Mouse (Mus musculus): ENCODE data around the gene Auts2. TPM values are rescaled to one million over a fixed set of nuclear protein-coding genes. Genes with fewer than 3 reads are reported as not detected.
"Not testable (repeated sequence)": the region's sequence is repeated elsewhere in the genome, so short reads cannot be mapped to it uniquely, and the experiment has no call there.

Gene Auts2
- 0.47 and 0.55 TPM in 2 replicates for polyA plus RNA-seq (2012; ENCODE audit: insufficient read depth, insufficient read length, missing spikeins)

GRCm38 (mm10) chr5:132543118-132544071 is at the start of gene Auts2:
TSS of gene Auts2 (minus strand) at chr5:132543344.
- Histone ChIP-seq H3K27ac (ENCODE audit: insufficient read depth, low read depth, low read length) (no peak within 1 kb of the TSS), H3K4me1 (ENCODE audit: control insufficient read depth, insufficient read depth, low read length) (no peaks in the 10 kb centered on the region), H3K4me3 (ENCODE audit: insufficient read depth, low read length) (peak within 1 kb of the TSS; percentile 39)
- no peak for TF ChIP-seq POLR2A (IDR thresholded peaks at IDR 0.05; ENCODE audit: borderline replicate concordance, low read depth, low read length)
- TF ChIP-seq CTCF (IDR thresholded peaks at IDR 0.05; ENCODE audit: low read depth, low read length): no peak

GRCm38 (mm10) chr5:132591721-132592695 is 48.9 kb upstream of the Auts2 start:
- no peak overlapping the region for H3K27ac ChIP-seq (ENCODE audit: insufficient read depth, low read depth, low read length)
- no peak overlapping the region for H3K4me3 ChIP-seq (ENCODE audit: insufficient read depth, low read length)
- no peaks in the 10 kb centered on the region for H3K4me1 ChIP-seq (ENCODE audit: control insufficient read depth, insufficient read depth, low read length)
- TF ChIP-seq CTCF (IDR thresholded peaks at IDR 0.05; ENCODE audit: low read depth, low read length): no peak
- TF ChIP-seq POLR2A (IDR thresholded peaks at IDR 0.05; ENCODE audit: borderline replicate concordance, low read depth, low read length): no peak

GRCm38 (mm10) chr5:132579774-132580173 is 36.6 kb upstream of the Auts2 start:
- no peak for TF ChIP-seq POLR2A (IDR thresholded peaks at IDR 0.05; ENCODE audit: borderline replicate concordance, low read depth, low read length)
- TF ChIP-seq CTCF (IDR thresholded peaks at IDR 0.05; ENCODE audit: low read depth, low read length): no peak
- Histone ChIP-seq H3K4me3 (ENCODE audit: insufficient read depth, low read length) (no peak overlapping the region), H3K4me1 (ENCODE audit: control insufficient read depth, insufficient read depth, low read length) (no peaks in the 10 kb centered on the region), H3K27ac (ENCODE audit: insufficient read depth, low read depth, low read length) (no peak overlapping the region)

- not testable (repeated sequence) for H3K4me3 ChIP-seq (ENCODE audit: insufficient read depth, low read length); H3K4me1 ChIP-seq (ENCODE audit: control insufficient read depth, insufficient read depth, low read length); H3K27ac ChIP-seq (ENCODE audit: insufficient read depth, low read depth, low read length)
These were observed 17.6 kb upstream of the Auts2 start for GRCm38 (mm10) chr5:132560771-132561170.

- no peak for TF ChIP-seq POLR2A (IDR thresholded peaks at IDR 0.05; ENCODE audit: borderline replicate concordance, low read depth, low read length)
- no peaks in the 10 kb centered on the region for H3K4me1 ChIP-seq (ENCODE audit: control insufficient read depth, insufficient read depth, low read length)
- H3K27ac ChIP-seq (ENCODE audit: insufficient read depth, low read depth, low read length): no peak overlapping the region
- no peak overlapping the region for H3K4me3 ChIP-seq (ENCODE audit: insufficient read depth, low read length)
These were observed 2.6 kb upstream of the Auts2 start for GRCm38 (mm10) chr5:132545761-132546160.

- Histone ChIP-seq H3K27ac (ENCODE audit: insufficient read depth, low read depth, low read length) (no peak overlapping the region), H3K4me1 (ENCODE audit: control insufficient read depth, insufficient read depth, low read length) (no peaks in the 10 kb centered on the region), H3K4me3 (ENCODE audit: insufficient read depth, low read length) (no peak overlapping the region)
- TF ChIP-seq CTCF (IDR thresholded peaks at IDR 0.05; ENCODE audit: low read depth, low read length) (no peak), POLR2A (IDR thresholded peaks at IDR 0.05; ENCODE audit: borderline replicate concordance, low read depth, low read length) (no peak)
These were observed 1.2 kb upstream of the Auts2 start for GRCm38 (mm10) chr5:132544176-132544995.

GRCm38 (mm10) chr5:132542381-132543020 is 643 bp downstream of the Auts2 start:
- no peak for TF ChIP-seq POLR2A (IDR thresholded peaks at IDR 0.05; ENCODE audit: borderline replicate concordance, low read depth, low read length)
- TF ChIP-seq CTCF (IDR thresholded peaks at IDR 0.05; ENCODE audit: low read depth, low read length): no peak
- H3K27ac ChIP-seq (ENCODE audit: insufficient read depth, low read depth, low read length): no peak overlapping the region
- H3K4me1 ChIP-seq (ENCODE audit: control insufficient read depth, insufficient read depth, low read length): no peaks in the 10 kb centered on the region
- H3K4me3 ChIP-seq (ENCODE audit: insufficient read depth, low read length): peak overlapping the region; percentile 39

- TF ChIP-seq POLR2A (IDR thresholded peaks at IDR 0.05; ENCODE audit: borderline replicate concordance, low read depth, low read length): no peak
- TF ChIP-seq CTCF (IDR thresholded peaks at IDR 0.05; ENCODE audit: low read depth, low read length): no peak
- H3K27ac ChIP-seq (ENCODE audit: insufficient read depth, low read depth, low read length): no peak overlapping the region
- no peak overlapping the region for H3K4me3 ChIP-seq (ENCODE audit: insufficient read depth, low read length)
- no peaks in the 10 kb centered on the region for H3K4me1 ChIP-seq (ENCODE audit: control insufficient read depth, insufficient read depth, low read length)
These were observed 1.2 kb downstream of the Auts2 start for GRCm38 (mm10) chr5:132541951-132542350.

Measured in bone marrow macrophage, adult 2 months (primary cell).